In genomic region chr14:21812590-21813162, GRCm38 (mm10) we compare ENCODE assay signal across 9 mouse cellular contexts. TPM values are rescaled to one million over a fixed set of nuclear protein-coding genes. Genes with fewer than 3 reads are reported as not detected.
A peak's percentile ranks its signal among the peaks of the same experiment; 100 is the strongest.
DNase-seq lines count a peak whose midpoint lies in the region; ATAC-seq and TF ChIP-seq lines count a peak whose summit lies in the region.
"Had no signal": no experiment of that assay in that cellular context is flagged by ENCODE, and none has a peak within 500 bp of the region (broad histone marks: within the 10 kb centered on the region; RNA-seq: fewer than 3 reads in every experiment).

No protein-coding gene starts in this region.

- H3ac ChIP-seq in myocyte (ENCODE audit: control insufficient read depth, insufficient read length): no peak overlapping the region

- no peak overlapping the region for H3K4me2 ChIP-seq in hindbrain, postnatal 0 days (ENCODE audit: low read depth, low read length)
- peak overlapping the region; percentile 12; the same call in 1 of the 2 replicates for H3K4me2 ChIP-seq in limb, embryonic 11.5 days (ENCODE audit: low read depth, severe bottlenecking)
- peak overlapping the region; percentile 25 for H3K4me2 ChIP-seq in myocyte (ENCODE audit: low read depth)
- H3K4me2 ChIP-seq: hindbrain, embryonic 15.5 days had no signal

- peak; percentile 54 for TF ChIP-seq CTCF in hindbrain, postnatal 0 days (IDR thresholded peaks at IDR 0.05; ENCODE audit: low read depth)

- H3K9me3 ChIP-seq in hindbrain, postnatal 0 days (ENCODE audit: low read length): no peaks in the 10 kb centered on the region
- H3K9me3 ChIP-seq in limb, embryonic 11.5 days (ENCODE audit: control insufficient read depth, low read length): no peaks in the 10 kb centered on the region
- H3K9me3 ChIP-seq: hindbrain, embryonic 15.5 days had no signal

- H3K9ac ChIP-seq in hindbrain, postnatal 0 days (replicated peaks; ENCODE audit: low read length): no peak overlapping the region
- no peak overlapping the region for H3K9ac ChIP-seq in limb, embryonic 11.5 days (ENCODE audit: low read length)
- H3K9ac ChIP-seq: hindbrain, embryonic 15.5 days had no signal

- H3K79me2 ChIP-seq in myocyte (ENCODE audit: control insufficient read depth, insufficient read depth): no peaks in the 10 kb centered on the region

- no peaks in the 10 kb centered on the region for H3K4me1 ChIP-seq in hindbrain, postnatal 0 days (ENCODE audit: insufficient read depth, low read length)
- no peaks in the 10 kb centered on the region for H3K4me1 ChIP-seq in limb, embryonic 11.5 days (ENCODE audit: control insufficient read depth, insufficient read depth, low read length)
- H3K4me1 ChIP-seq: hindbrain, embryonic 15.5 days had no signal

- no peaks in the 10 kb centered on the region for H3K36me3 ChIP-seq in hindbrain, postnatal 0 days (ENCODE audit: insufficient read depth, low read length)
- no peaks in the 10 kb centered on the region for H3K36me3 ChIP-seq in limb, embryonic 11.5 days (ENCODE audit: control insufficient read depth, insufficient read depth, low read length)
- no peaks in the 10 kb centered on the region for H3K36me3 ChIP-seq in myocyte (ENCODE audit: control insufficient read depth, insufficient read depth)
- H3K36me3 ChIP-seq: hindbrain, embryonic 15.5 days had no signal

- 22% methylated on average over 14 of the region's 14 CpGs for WGBS in hindbrain, postnatal 0 days
- WGBS in limb, embryonic 11.5 days: 23% methylated on average over 14 of the region's 14 CpGs

- no peak overlapping the region for H3K27ac ChIP-seq in hindbrain, postnatal 0 days
- no peak overlapping the region for H3K27ac ChIP-seq in limb, embryonic 11.5 days (replicated peaks; ENCODE audit: low read depth, low read length)
- H3K27ac ChIP-seq: hindbrain, embryonic 15.5 days had no signal

- no peak for ATAC-seq in hindbrain, postnatal 0 days
- ATAC-seq in limb, embryonic 11.5 days (ENCODE audit: insufficient number of reproducible peaks, low FRiP score, low TSS enrichment, low read depth): no peak; the same call in 1 of the 2 replicates

- no peak for TF ChIP-seq POLR2A in myocyte (IDR thresholded peaks at IDR 0.05; ENCODE audit: insufficient read length, low read depth)

- DNase-seq in urinary bladder, postnatal 36 days (ENCODE audit: low spot score in 2 of 2): peak; percentile 39 to 68
- DNase-seq in urinary bladder, postnatal 10 days (ENCODE audit: low spot score): no peak
- DNase-seq in brain, adult 2 months (ENCODE audit: low read depth, low spot score): peak; percentile 88
- DNase-seq in forelimb bud, embryonic 11.5 days (ENCODE audit: low read depth, low spot score): peak; percentile 59
- DNase-seq in hindbrain, postnatal 0 days (ENCODE audit: low spot score): peak; percentile 54
- DNase-seq in limb, embryonic 11.5 days (ENCODE audit: low spot score): peak; percentile 75
- DNase-seq in thymus, postnatal 10 days (ENCODE audit: low spot score in 2 of 2): peak; percentile 35 to 73

- no peak overlapping the region for H3K4me3 ChIP-seq in hindbrain, postnatal 0 days (ENCODE audit: low read length)
- H3K4me3 ChIP-seq in limb, embryonic 11.5 days (ENCODE audit: low read depth, low read length): no peak overlapping the region
- H3K4me3 ChIP-seq in myocyte: no peak overlapping the region
- H3K4me3 ChIP-seq: hindbrain, embryonic 15.5 days had no signal

- no peaks in the 10 kb centered on the region for H3K27me3 ChIP-seq in hindbrain, postnatal 0 days (ENCODE audit: insufficient read depth, low read length)
- no peaks in the 10 kb centered on the region for H3K27me3 ChIP-seq in limb, embryonic 11.5 days (ENCODE audit: control insufficient read depth, insufficient read depth, low read length)
- H3K27me3 ChIP-seq in myocyte (ENCODE audit: control insufficient read depth, insufficient read depth, insufficient read length): no peaks in the 10 kb centered on the region
- H3K27me3 ChIP-seq: hindbrain, embryonic 15.5 days had no signal

TF ChIP-seq in myocyte, 11 proteins besides CTCF, POLR2A, EP300 and RAD21:
- TF ChIP-seq MYOD1 (IDR thresholded peaks at IDR 0.05; ENCODE audit: control insufficient read depth in 1 of 3, insufficient read length in 2 of 3, low read depth in 2 of 3) (no peak), MYOG (IDR thresholded peaks at IDR 0.05; ENCODE audit: control insufficient read depth in 1 of 3, insufficient read depth in 1 of 3, insufficient read length in 2 of 3, low read depth in 2 of 3) (no peak), POLR2AphosphoS2 (IDR thresholded peaks at IDR 0.05; ENCODE audit: insufficient read length, low read depth) (no peak), TCF12 (IDR thresholded peaks at IDR 0.05; ENCODE audit: insufficient read depth, poor library complexity, severe bottlenecking) (no peak), E2F4 (IDR thresholded peaks at IDR 0.05; ENCODE audit: insufficient read depth) (no peak), TCF3 (IDR thresholded peaks at IDR 0.05; ENCODE audit: insufficient read length, low read depth) (no peak), SRF (IDR thresholded peaks at IDR 0.05; ENCODE audit: control insufficient read depth, insufficient read length, low read depth) (no peak), MAX (IDR thresholded peaks at IDR 0.05; ENCODE audit: low read depth) (no peak), USF1 (IDR thresholded peaks at IDR 0.05; ENCODE audit: low read depth) (no peak), CEBPB (IDR thresholded peaks at IDR 0.05; ENCODE audit: insufficient read depth, poor library complexity, severe bottlenecking) (no peak), REST (IDR thresholded peaks at IDR 0.05; ENCODE audit: insufficient read depth, insufficient read length) (no peak)

RNA-seq across cellular contexts. Expression of gene Vdac2, which starts 12.4 kb away (rescaled TPM):
- 197 and 223 TPM in 2 replicates for total RNA-seq in hindbrain, postnatal 0 days (2014; rRNA removed)
- polyA plus RNA-seq in hindbrain, postnatal 0 days (2015; fragmentation: Nextera tagmentation; extraction: Ambion mirVana): 323 and 328 TPM in 2 replicates
- 298 and 313 TPM in 2 replicates for polyA plus RNA-seq in limb, embryonic 11.5 days (2014; fragmentation: Nextera tagmentation; extraction: Ambion mirVana)
- 314 TPM for polyA plus RNA-seq in myocyte (2012; fragmentation: generic; extraction: Trizol)

RNA-seq across cellular contexts. Expression of gene Comtd1, which starts 36.1 kb away (rescaled TPM):
- 37.1 and 47.9 TPM in 2 replicates for total RNA-seq in hindbrain, postnatal 0 days (2014; rRNA removed)
- 62.2 and 62.8 TPM in 2 replicates for polyA plus RNA-seq in hindbrain, postnatal 0 days (2015; fragmentation: Nextera tagmentation; extraction: Ambion mirVana)
- polyA plus RNA-seq in limb, embryonic 11.5 days (2014; fragmentation: Nextera tagmentation; extraction: Ambion mirVana): 14.3 and 18.7 TPM in 2 replicates
- polyA plus RNA-seq in myocyte (2012; fragmentation: generic; extraction: Trizol): 47.1 TPM
